Mouse (Mus musculus): ENCODE measurements around the gene Vmn2r83.
"Not testable (repeated sequence)": the region's sequence is repeated elsewhere in the genome, so short reads cannot be mapped to it uniquely, and the experiment has no call there.

The Vmn2r83 gene

GRCm38 (mm10) chr10:79468431-79468830 is at the start of gene Vmn2r83:
TSS of gene Vmn2r83 (plus strand) at chr10:79468731.
- H3K4me1 ChIP-seq (replicated peaks; ENCODE audit: low read depth, low read length), result no peaks in the 10 kb centered on the region
- H3K4me3 ChIP-seq (replicated peaks; ENCODE audit: low read length), result no peak within 1 kb of the TSS
- H3K36me3 ChIP-seq (ENCODE audit: insufficient read depth, low read length), result no peaks in the 10 kb centered on the region
- no peaks in the 10 kb centered on the region for H3K27me3 ChIP-seq (ENCODE audit: insufficient read depth, low read length)
- TF ChIP-seq CTCF (conservative IDR thresholded peaks at IDR 0.05; ENCODE audit: low read length), result no peak
- no peak for TF ChIP-seq NANOG (IDR thresholded peaks at IDR 0.05; ENCODE audit: borderline replicate concordance, low read length)
- TF ChIP-seq POU5F1 (IDR thresholded peaks at IDR 0.05; ENCODE audit: borderline replicate concordance, low read length), result no peak
- H3K9me3 ChIP-seq (ENCODE audit: low read length), result no peaks in the 10 kb centered on the region

GRCm38 (mm10) chr10:79435141-79435820 is 33.2 kb upstream of the Vmn2r83 start:
- H3K36me3 ChIP-seq (ENCODE audit: insufficient read depth, low read length); H3K9me3 ChIP-seq (ENCODE audit: low read length); H3K4me1 ChIP-seq (replicated peaks; ENCODE audit: low read depth, low read length); H3K27me3 ChIP-seq (ENCODE audit: insufficient read depth, low read length): not testable (repeated sequence)
- peak overlapping the region; percentile 74 for H3K4me3 ChIP-seq (replicated peaks; ENCODE audit: low read length)

- TF ChIP-seq NANOG (IDR thresholded peaks at IDR 0.05; ENCODE audit: borderline replicate concordance, low read length) (no peak), CTCF (conservative IDR thresholded peaks at IDR 0.05; ENCODE audit: low read length) (no peak), POU5F1 (IDR thresholded peaks at IDR 0.05; ENCODE audit: borderline replicate concordance, low read length) (no peak)
- no peaks in the 10 kb centered on the region for H3K4me1 ChIP-seq (replicated peaks; ENCODE audit: low read depth, low read length)
- H3K9me3 ChIP-seq (ENCODE audit: low read length), result peaks cover 66% of the 10 kb centered on the region
- 0 out of 2 replicates have a peak, but pooled peaks cover 4% of the 10 kb centered on the region for H3K36me3 ChIP-seq (ENCODE audit: insufficient read depth, low read length)
- H3K27me3 ChIP-seq (ENCODE audit: insufficient read depth, low read length), result no peaks in the 10 kb centered on the region
- no peak overlapping the region for H3K4me3 ChIP-seq (replicated peaks; ENCODE audit: low read length)
Observed at GRCm38 (mm10) chr10:79495886-79496285, 27.4 kb downstream of the Vmn2r83 start.

GRCm38 (mm10) chr10:79496701-79497288 is 28.3 kb downstream of the Vmn2r83 start:
- H3K27me3 ChIP-seq (ENCODE audit: insufficient read depth, low read length), result no peaks in the 10 kb centered on the region
- H3K4me3 ChIP-seq (replicated peaks; ENCODE audit: low read length), result 0 out of 2 replicates have a peak overlapping the region, but pooled peaks have one; percentile 4
- H3K9me3 ChIP-seq (ENCODE audit: low read length), result peaks cover 75% of the 10 kb centered on the region
- TF ChIP-seq NANOG (IDR thresholded peaks at IDR 0.05; ENCODE audit: borderline replicate concordance, low read length) (peak; percentile 76), POU5F1 (IDR thresholded peaks at IDR 0.05; ENCODE audit: borderline replicate concordance, low read length) (no peak)
- H3K36me3 ChIP-seq (ENCODE audit: insufficient read depth, low read length), result 0 out of 2 replicates have a peak, but pooled peaks cover 11% of the 10 kb centered on the region
- no peaks in the 10 kb centered on the region for H3K4me1 ChIP-seq (replicated peaks; ENCODE audit: low read depth, low read length)

- TF ChIP-seq CTCF (conservative IDR thresholded peaks at IDR 0.05; ENCODE audit: low read length) (no peak; the same call in 1 of the 2 replicates), NANOG (IDR thresholded peaks at IDR 0.05; ENCODE audit: borderline replicate concordance, low read length) (no peak), POU5F1 (IDR thresholded peaks at IDR 0.05; ENCODE audit: borderline replicate concordance, low read length) (no peak)
- peaks cover 34% of the 10 kb centered on the region for H3K36me3 ChIP-seq (ENCODE audit: insufficient read depth, low read length)
- H3K4me1 ChIP-seq (replicated peaks; ENCODE audit: low read depth, low read length), result no peaks in the 10 kb centered on the region
- H3K9me3 ChIP-seq (ENCODE audit: low read length), result peaks cover 93% of the 10 kb centered on the region
- H3K4me3 ChIP-seq (replicated peaks; ENCODE audit: low read length), result no peak overlapping the region
- no peaks in the 10 kb centered on the region for H3K27me3 ChIP-seq (ENCODE audit: insufficient read depth, low read length)
Observed at GRCm38 (mm10) chr10:79502830-79503644, 34.5 kb downstream of the Vmn2r83 start.

GRCm38 (mm10) chr10:79506709-79507108 is 38.2 kb downstream of the Vmn2r83 start:
- Histone ChIP-seq H3K36me3 (ENCODE audit: insufficient read depth, low read length) (peaks cover 24% of the 10 kb centered on the region), H3K4me3 (replicated peaks; ENCODE audit: low read length) (no peak overlapping the region), H3K9me3 (ENCODE audit: low read length) (peaks cover 71% of the 10 kb centered on the region), H3K27me3 (ENCODE audit: insufficient read depth, low read length) (no peaks in the 10 kb centered on the region), H3K4me1 (replicated peaks; ENCODE audit: low read depth, low read length) (no peaks in the 10 kb centered on the region)
- TF ChIP-seq CTCF (conservative IDR thresholded peaks at IDR 0.05; ENCODE audit: low read length) (no peak), POU5F1 (IDR thresholded peaks at IDR 0.05; ENCODE audit: borderline replicate concordance, low read length) (no peak), NANOG (IDR thresholded peaks at IDR 0.05; ENCODE audit: borderline replicate concordance, low read length) (no peak)

GRCm38 (mm10) chr10:79524433-79524832 is 55.9 kb downstream of the Vmn2r83 start:
- Histone ChIP-seq H3K36me3 (ENCODE audit: insufficient read depth, low read length) (peaks cover 35% of the 10 kb centered on the region), H3K4me3 (replicated peaks; ENCODE audit: low read length) (no peak overlapping the region), H3K27me3 (ENCODE audit: insufficient read depth, low read length) (no peaks in the 10 kb centered on the region), H3K9me3 (ENCODE audit: low read length) (no peaks in the 10 kb centered on the region), H3K4me1 (replicated peaks; ENCODE audit: low read depth, low read length) (peaks cover 4% of the 10 kb centered on the region; the same call in 1 of the 2 replicates)
- TF ChIP-seq POU5F1 (IDR thresholded peaks at IDR 0.05; ENCODE audit: borderline replicate concordance, low read length), result no peak
- TF ChIP-seq NANOG (IDR thresholded peaks at IDR 0.05; ENCODE audit: borderline replicate concordance, low read length), result no peak
- no peak for TF ChIP-seq CTCF (conservative IDR thresholded peaks at IDR 0.05; ENCODE audit: low read length)

GRCm38 (mm10) chr10:79525456-79526325 is 57.2 kb downstream of the Vmn2r83 start:
- Histone ChIP-seq H3K9me3 (ENCODE audit: low read length) (no peaks in the 10 kb centered on the region), H3K4me3 (replicated peaks; ENCODE audit: low read length) (no peak overlapping the region), H3K27me3 (ENCODE audit: insufficient read depth, low read length) (no peaks in the 10 kb centered on the region), H3K36me3 (ENCODE audit: insufficient read depth, low read length) (peaks cover 46% of the 10 kb centered on the region), H3K4me1 (replicated peaks; ENCODE audit: low read depth, low read length) (peaks cover 14% of the 10 kb centered on the region)
- TF ChIP-seq POU5F1 (IDR thresholded peaks at IDR 0.05; ENCODE audit: borderline replicate concordance, low read length) (no peak), NANOG (IDR thresholded peaks at IDR 0.05; ENCODE audit: borderline replicate concordance, low read length) (no peak), CTCF (conservative IDR thresholded peaks at IDR 0.05; ENCODE audit: low read length) (no peak)

Measured in E14TG2a.4 (cell line).